ENCODE assay signal across 8 mouse cellular contexts in the genomic region with DNA sequence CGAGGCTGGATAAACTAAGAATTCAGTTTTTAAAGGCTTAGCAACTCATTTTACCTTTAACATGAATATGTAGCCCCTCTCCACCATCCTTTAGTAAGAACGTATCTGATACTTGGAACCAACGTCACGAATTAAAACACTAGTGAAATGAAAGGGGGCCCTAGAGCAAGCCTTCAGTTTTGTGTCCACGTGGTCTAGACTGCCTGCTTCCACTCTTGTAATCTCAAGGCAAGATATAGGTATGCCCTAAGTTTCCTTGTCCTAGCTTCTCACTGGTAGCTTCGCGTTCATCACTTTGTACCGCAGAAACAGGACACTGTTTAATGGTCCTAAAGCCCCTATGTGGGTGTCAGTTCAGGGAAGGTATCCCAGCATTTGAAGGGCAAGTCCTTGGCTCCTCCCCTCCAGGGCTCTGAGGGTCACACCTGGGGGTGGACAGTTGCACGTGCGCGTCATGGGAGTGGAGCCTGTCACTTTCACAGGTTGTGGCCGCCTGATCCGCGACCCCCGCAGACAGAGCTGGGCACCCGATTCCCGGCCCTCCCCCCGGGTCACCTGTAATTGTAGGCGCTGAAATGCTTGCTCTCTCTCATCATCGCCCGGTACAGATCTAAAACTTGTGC. TPM values are rescaled to one million over a fixed set of nuclear protein-coding genes. Genes with fewer than 3 reads are reported as not detected.
A peak's percentile ranks its signal among the peaks of the same experiment; 100 is the strongest.
DNase-seq lines count a peak whose midpoint lies in the region; ATAC-seq and TF ChIP-seq lines count a peak whose summit lies in the region.

No protein-coding gene starts in this region.

- peaks cover 0 to 30% of the 10 kb centered on the region in 2 experiments; a peak in 2 of 4 replicates for H3K36me3 ChIP-seq in MEL (ENCODE audit: control insufficient read depth in 1 of 2, insufficient read depth in 2 of 2, low read length in 2 of 2)
- no peaks in the 10 kb centered on the region for H3K36me3 ChIP-seq in forebrain, embryonic 15.5 days
- no peaks in the 10 kb centered on the region for H3K36me3 ChIP-seq in hindbrain, embryonic 11.5 days (ENCODE audit: control insufficient read depth, insufficient read depth, low read length)

- peaks cover 9 to 20% of the 10 kb centered on the region in 2 experiments for H3K4me1 ChIP-seq in MEL (ENCODE audit: control insufficient read depth in 1 of 2, insufficient read depth in 2 of 2, low read length in 2 of 2)
- H3K4me1 ChIP-seq in forebrain, embryonic 15.5 days, result peaks cover 21% of the 10 kb centered on the region
- H3K4me1 ChIP-seq in hindbrain, embryonic 11.5 days (replicated peaks; ENCODE audit: control insufficient read depth, insufficient read depth, low read length), result no peaks in the 10 kb centered on the region

- WGBS in forebrain, embryonic 15.5 days, result 7% methylated on average over 21 of the region's 21 CpGs
- 9% methylated on average over 21 of the region's 21 CpGs for WGBS in hindbrain, embryonic 11.5 days

- no peaks in the 10 kb centered on the region for H3K9me3 ChIP-seq in MEL (replicated peaks; ENCODE audit: insufficient read depth, low read length)
- H3K9me3 ChIP-seq in forebrain, embryonic 15.5 days, result no peaks in the 10 kb centered on the region
- H3K9me3 ChIP-seq in hindbrain, embryonic 11.5 days (ENCODE audit: control insufficient read depth, low read length), result no peaks in the 10 kb centered on the region

- no peak for TF ChIP-seq EP300 in MEL (IDR thresholded peaks at IDR 0.05; ENCODE audit: low read depth in 1 of 2, low read length in 2 of 2)

- DNase-seq in MEL (ENCODE audit: low read depth, low spot score), result peak; percentile 79
- peak; percentile 73 for DNase-seq in cerebellum, adult 11-12 months
- DNase-seq in hindbrain, embryonic 11.5 days (ENCODE audit: low spot score), result peak; percentile 36
- DNase-seq in layer of hippocampus, postnatal 36 days, result peak; percentile 30 to 36
- peak; percentile 19 for DNase-seq in lung, postnatal 14 days
- DNase-seq in right cerebral cortex, adult 18-20 months, result peak; percentile 23
- DNase-seq in urinary bladder, adult 2 months (ENCODE audit: low spot score), result peak; percentile 32

- H3K9ac ChIP-seq in MEL (ENCODE audit: control insufficient read depth, low read depth, low read length, poor library complexity, severe bottlenecking), result peak overlapping the region; percentile 87
- H3K9ac ChIP-seq in forebrain, embryonic 15.5 days (replicated peaks), result peak overlapping the region; percentile 62
- peak overlapping the region; percentile 62 for H3K9ac ChIP-seq in hindbrain, embryonic 11.5 days (ENCODE audit: low read depth, low read length)

- peak overlapping the region; percentile 80 to 91 for H3K4me3 ChIP-seq in MEL (ENCODE audit: control insufficient read depth in 1 of 2, insufficient read depth in 1 of 2, low read depth in 2 of 2, low read length in 2 of 2)
- peak overlapping the region; percentile 72 for H3K4me3 ChIP-seq in forebrain, embryonic 15.5 days
- H3K4me3 ChIP-seq in hindbrain, embryonic 11.5 days (ENCODE audit: low read depth, low read length), result peak overlapping the region; percentile 69

- TF ChIP-seq RAD21 in MEL (IDR thresholded peaks at IDR 0.05; ENCODE audit: low read depth, low read length), result no peak

- TF ChIP-seq CTCF in MEL (IDR thresholded peaks at IDR 0.05 in 2 of 3, conservative IDR thresholded peaks at IDR 0.05 in 1 of 3; ENCODE audit: control insufficient read depth in 1 of 3, insufficient read depth in 1 of 3, low read depth in 2 of 3, low read length in 3 of 3, poor library complexity in 1 of 3, severe bottlenecking in 1 of 3), result no peak

- peak overlapping the region; percentile 79 for H3K4me2 ChIP-seq in forebrain, embryonic 15.5 days (replicated peaks)
- peak overlapping the region; percentile 84 for H3K4me2 ChIP-seq in hindbrain, embryonic 11.5 days (replicated peaks; ENCODE audit: low read depth, low read length)

- peak overlapping the region; percentile 74 for H3K27ac ChIP-seq in MEL (ENCODE audit: control insufficient read depth, low read depth, low read length)
- H3K27ac ChIP-seq in forebrain, embryonic 15.5 days (replicated peaks), result 0 out of 2 replicates have a peak overlapping the region, but pooled peaks have one; percentile 17
- no peak overlapping the region for H3K27ac ChIP-seq in hindbrain, embryonic 11.5 days (ENCODE audit: low read depth, low read length)

- peaks cover 15% of the 10 kb centered on the region for H3K79me2 ChIP-seq in MEL (ENCODE audit: control insufficient read depth, insufficient read depth, low read length, poor library complexity)

- ATAC-seq in forebrain, embryonic 15.5 days (replicated peaks), result peak; percentile 9
- ATAC-seq in hindbrain, embryonic 11.5 days (ENCODE audit: low FRiP score), result peak; percentile 45

- no peak; a peak in 1 of 4 replicates for TF ChIP-seq POLR2A in MEL (IDR thresholded peaks at IDR 0.05; ENCODE audit: control insufficient read depth in 1 of 2, insufficient read depth in 1 of 2, low read depth in 1 of 2, low read length in 2 of 2, poor library complexity in 1 of 2)

- H3K27me3 ChIP-seq in MEL (ENCODE audit: control insufficient read depth in 1 of 2, insufficient read depth in 2 of 2, low read length in 2 of 2), result no peaks in the 10 kb centered on the region
- H3K27me3 ChIP-seq in forebrain, embryonic 15.5 days, result no peaks in the 10 kb centered on the region
- no peaks in the 10 kb centered on the region for H3K27me3 ChIP-seq in hindbrain, embryonic 11.5 days (ENCODE audit: control insufficient read depth, insufficient read depth, low read length)

TF ChIP-seq in MEL, 35 proteins besides CTCF, POLR2A, EP300 and RAD21:
- TF ChIP-seq HCFC1 (IDR thresholded peaks at IDR 0.05; ENCODE audit: low read depth, low read length) (peak; percentile 29; the same call in 1 of the 2 replicates), MXI1 (IDR thresholded peaks at IDR 0.05; ENCODE audit: low read depth, low read length) (peak; percentile 95), POLR2AphosphoS2 (IDR thresholded peaks at IDR 0.05; ENCODE audit: low read length) (no peak), MAX (IDR thresholded peaks at IDR 0.05; ENCODE audit: low read length) (peak; percentile 86), USF1 (IDR thresholded peaks at IDR 0.05; ENCODE audit: low read depth, low read length) (peak; percentile 80), SIN3A (IDR thresholded peaks at IDR 0.05; ENCODE audit: low read length) (peak; percentile 61), BHLHE40 (IDR thresholded peaks at IDR 0.05; ENCODE audit: borderline replicate concordance, low read depth, low read length) (peak; percentile 88), KAT2A (conservative IDR thresholded peaks at IDR 0.05; ENCODE audit: low read depth, low read length) (no peak), MYC (IDR thresholded peaks at IDR 0.05; ENCODE audit: low read depth, low read length) (peak; percentile 93)

RNA-seq across cellular contexts. Expression of a gene that starts 0.6 kb away (rescaled TPM):
- total RNA-seq in MEL (2012; rRNA removed), result 29.4 and 32.6 TPM in 2 replicates
- polyA plus RNA-seq in MEL (2012; ENCODE audit: insufficient read depth in 1 of 2, insufficient read length in 2 of 2, low read depth in 1 of 2, low replicate concordance in 2 of 2, missing spikeins in 1 of 2), result 10 to 100 TPM in 1 of 2 experiments, not detected in 1; 39.2 TPM
- 36.5 and 36.6 TPM in 2 replicates for polyA plus RNA-seq in forebrain, embryonic 15.5 days (2015; fragmentation: Nextera tagmentation; extraction: Ambion mirVana)
- polyA plus RNA-seq in hindbrain, embryonic 11.5 days (2014; fragmentation: Nextera tagmentation; extraction: Ambion mirVana), result 29.6 and 31.1 TPM in 2 replicates
- 10 to 100 TPM; 37.4 to 39.0 TPM for total RNA-seq in layer of hippocampus, postnatal 36 days (2021)
- 32.8 and 34.8 TPM in 2 replicates for polyA plus RNA-seq in urinary bladder, adult 2 months (2012; rRNA removed)

RNA-seq across cellular contexts. Expression of a gene that starts 0.7 kb away (rescaled TPM):
- 19.7 and 22.6 TPM in 2 replicates for total RNA-seq in MEL (2012; rRNA removed)
- polyA plus RNA-seq in MEL (2012; ENCODE audit: insufficient read depth in 1 of 2, insufficient read length in 2 of 2, low read depth in 1 of 2, low replicate concordance in 2 of 2, missing spikeins in 1 of 2), result 10 to 100 TPM in 1 of 2 experiments, not detected in 1; 25.4 TPM
- 34.9 and 35.7 TPM in 2 replicates for polyA plus RNA-seq in forebrain, embryonic 15.5 days (2015; fragmentation: Nextera tagmentation; extraction: Ambion mirVana)
- 22.7 and 26.4 TPM in 2 replicates for polyA plus RNA-seq in hindbrain, embryonic 11.5 days (2014; fragmentation: Nextera tagmentation; extraction: Ambion mirVana)
- total RNA-seq in layer of hippocampus, postnatal 36 days (2021), result 10 to 100 TPM; 20.2 to 21.8 TPM
- 6.5 and 7.2 TPM in 2 replicates for polyA plus RNA-seq in urinary bladder, adult 2 months (2012; rRNA removed)

Comparison
In these comparisons a context has a peak if more than half of its experiments do, and no peak if none do; other contexts are left out.
1. DNase-seq: peak in every context shown above with its lines; median percentile 79 in MEL; 73 in cerebellum, adult 11-12 months; 36 in hindbrain, embryonic 11.5 days; 33 in layer of hippocampus, postnatal 36 days; 32 in urinary bladder, adult 2 months; 23 in right cerebral cortex, adult 18-20 months; 19 in lung, postnatal 14 days.